ENCODE assay signal across 7 mouse cellular contexts in the genomic region with DNA sequence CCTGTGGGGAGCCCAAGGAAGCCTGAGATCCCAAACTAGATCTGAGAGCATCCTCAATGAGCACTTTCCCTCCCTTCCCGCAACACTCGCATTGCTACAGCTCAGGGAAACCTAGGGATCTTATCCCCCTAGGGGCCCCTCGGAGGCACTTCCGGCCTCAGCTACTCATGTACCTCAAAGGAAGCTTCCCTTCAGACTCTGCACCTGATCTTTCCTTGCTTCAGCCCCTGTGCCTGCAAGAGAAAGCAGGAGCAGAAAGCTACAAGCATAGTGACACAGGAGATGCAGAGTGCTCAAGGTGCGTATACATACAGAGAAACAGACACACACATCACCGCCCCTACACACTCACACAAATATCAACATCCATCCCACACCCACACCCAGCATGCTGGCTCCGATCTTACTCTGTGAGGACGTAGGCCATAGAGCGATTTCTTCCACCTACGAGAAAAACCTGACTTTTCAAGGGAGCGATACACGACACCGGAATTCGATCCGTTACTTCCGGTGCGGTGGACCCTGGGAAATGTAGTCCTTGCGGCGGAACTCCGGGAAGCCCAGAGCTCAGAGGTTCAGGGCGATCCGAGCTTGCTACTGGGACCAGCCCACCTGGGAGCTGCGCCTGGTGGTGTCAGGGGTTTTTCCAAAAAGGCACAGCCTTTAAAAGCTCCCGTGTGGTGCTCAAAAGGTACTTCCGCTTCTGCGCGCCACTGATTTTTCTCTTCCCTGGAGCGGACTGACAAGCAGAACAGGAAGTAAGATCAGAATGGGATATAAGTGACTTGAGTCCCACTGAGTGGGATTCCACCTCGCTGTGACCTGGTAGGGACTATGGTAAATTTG. TPM values are rescaled to one million over a fixed set of nuclear protein-coding genes. Genes with fewer than 3 reads are reported as not detected.
DNase-seq lines count a peak whose midpoint lies in the region; ATAC-seq lines count a peak whose summit lies in the region.

A gene (minus strand): TSS at position 489 of the 846 bp plus-strand sequence.

- peaks cover under 1% of the 10 kb centered on the region for H3K9me3 ChIP-seq in embryonic facial prominence, embryonic 11.5 days (replicated peaks; ENCODE audit: control insufficient read depth, low read length)
- 0 out of 2 replicates have a peak, but pooled peaks cover 2% of the 10 kb centered on the region for H3K9me3 ChIP-seq in limb, embryonic 10.5 days (replicated peaks)
- peaks cover 16% of the 10 kb centered on the region; the same call in 1 of the 2 replicates for H3K9me3 ChIP-seq in midbrain, embryonic 13.5 days

- H3K4me3 ChIP-seq in embryonic facial prominence, embryonic 11.5 days (ENCODE audit: low read depth, low read length): peak within 1 kb of the TSS; percentile 74
- H3K4me3 ChIP-seq in limb, embryonic 10.5 days: peak within 1 kb of the TSS; percentile 81
- H3K4me3 ChIP-seq in midbrain, embryonic 13.5 days (replicated peaks): peak within 1 kb of the TSS; percentile 93

- H3K4me1 ChIP-seq in embryonic facial prominence, embryonic 11.5 days (ENCODE audit: control insufficient read depth, insufficient read depth, low read length): no peaks in the 10 kb centered on the region
- peaks cover 10% of the 10 kb centered on the region for H3K4me1 ChIP-seq in limb, embryonic 10.5 days
- H3K4me1 ChIP-seq in midbrain, embryonic 13.5 days (replicated peaks): peaks cover 21% of the 10 kb centered on the region

- peak within 1 kb of the TSS; percentile 79 for H3K9ac ChIP-seq in embryonic facial prominence, embryonic 11.5 days (replicated peaks; ENCODE audit: low read length)
- peak within 1 kb of the TSS; percentile 94 for H3K9ac ChIP-seq in midbrain, embryonic 13.5 days (replicated peaks)

- ATAC-seq in embryonic facial prominence, embryonic 11.5 days (replicated peaks; ENCODE audit: insufficient number of reproducible peaks, low FRiP score, low TSS enrichment, low read depth): peak; percentile 79
- ATAC-seq in granulocyte monocyte progenitor cell, adult 5-6 weeks (replicated peaks; ENCODE audit: poor library complexity, severe bottlenecking): peak; percentile 88
- peak; percentile 88 for ATAC-seq in midbrain, embryonic 13.5 days

- peak within 1 kb of the TSS; percentile 31 for H3K27ac ChIP-seq in embryonic facial prominence, embryonic 11.5 days (replicated peaks; ENCODE audit: low read depth, low read length)
- H3K27ac ChIP-seq in limb, embryonic 10.5 days: peak within 1 kb of the TSS; percentile 82
- H3K27ac ChIP-seq in midbrain, embryonic 13.5 days: peak within 1 kb of the TSS; percentile 72

- WGBS in embryonic facial prominence, embryonic 11.5 days: 1% methylated on average over 29 of the region's 29 CpGs
- under 1% methylated on average over 29 of the region's 29 CpGs for WGBS in limb, embryonic 10.5 days
- under 1% methylated on average over 29 of the region's 29 CpGs for WGBS in midbrain, embryonic 13.5 days

- H3K27me3 ChIP-seq in embryonic facial prominence, embryonic 11.5 days (ENCODE audit: control insufficient read depth, insufficient read depth, low read length): no peaks in the 10 kb centered on the region
- no peaks in the 10 kb centered on the region for H3K27me3 ChIP-seq in limb, embryonic 10.5 days (ENCODE audit: low read depth, poor library complexity, severe bottlenecking)
- no peaks in the 10 kb centered on the region for H3K27me3 ChIP-seq in midbrain, embryonic 13.5 days

- peak; percentile 81 for DNase-seq in adrenal gland, postnatal 14 days
- peak; percentile 90 for DNase-seq in embryonic facial prominence, embryonic 11.5 days (ENCODE audit: low spot score)
- DNase-seq in kidney, adult 11 months: peak; percentile 73
- DNase-seq in limb, embryonic 10.5 days (ENCODE audit: low spot score): peak; percentile 89
- peak; percentile 72 for DNase-seq in spleen, adult 12 weeks (ENCODE audit: low spot score)

- no peaks in the 10 kb centered on the region for H3K36me3 ChIP-seq in embryonic facial prominence, embryonic 11.5 days (replicated peaks; ENCODE audit: control insufficient read depth, insufficient read depth, low read depth, low read length)
- H3K36me3 ChIP-seq in limb, embryonic 10.5 days: peaks cover 23% of the 10 kb centered on the region
- peaks cover 10% of the 10 kb centered on the region; the same call in 1 of the 2 replicates for H3K36me3 ChIP-seq in midbrain, embryonic 13.5 days

- peak within 1 kb of the TSS; percentile 83 for H3K4me2 ChIP-seq in embryonic facial prominence, embryonic 11.5 days (ENCODE audit: low read depth, low read length)
- H3K4me2 ChIP-seq in midbrain, embryonic 13.5 days (replicated peaks): peak within 1 kb of the TSS; percentile 93

RNA-seq across cellular contexts. Expression of the gene that starts here (rescaled TPM):
- 9.9 and 12.0 TPM in 2 replicates for total RNA-seq in adrenal gland, postnatal 14 days (2021)
- 17.2 and 18.6 TPM in 2 replicates for polyA plus RNA-seq in embryonic facial prominence, embryonic 11.5 days (2014; fragmentation: Nextera tagmentation; extraction: Ambion mirVana)
- total RNA-seq in granulocyte monocyte progenitor cell, adult 5-6 weeks (2014; fragmentation: Nextera tagmentation): 17.2 and 18.2 TPM in 2 replicates
- total RNA-seq in granulocyte monocyte progenitor cell, adult 5-6 weeks (2017): 7.8 and 12.0 TPM in 2 replicates
- 20.2 and 23.6 TPM in 2 replicates for polyA plus RNA-seq in limb, embryonic 10.5 days (2016; fragmentation: Nextera tagmentation; extraction: Ambion mirVana)
- 34.2 and 35.1 TPM in 2 replicates for polyA plus RNA-seq in midbrain, embryonic 13.5 days (2015; fragmentation: Nextera tagmentation; extraction: Ambion mirVana)

Comparison
In these comparisons a context has a peak if more than half of its experiments do, and no peak if none do; other contexts are left out.
1. Peak in every context shown above with its lines: DNase-seq, ATAC-seq, H3K4me3 ChIP-seq and H3K27ac ChIP-seq.
2. H3K27ac ChIP-seq: peak in every context shown above with its lines; median percentile 82 in limb, embryonic 10.5 days; 72 in midbrain, embryonic 13.5 days; 31 in embryonic facial prominence, embryonic 11.5 days.